Mouse (Mus musculus) myocyte (in vitro differentiated cells): ENCODE measurements around the gene Rnaseh2c. TPM values are rescaled to one million over a fixed set of nuclear protein-coding genes. Genes with fewer than 3 reads are reported as not detected.

ENCODE experiments used
- H3K27me3 ChIP-seq: one replicate; pipeline ENCODE4 v1.6.1; 2011; ENCODE audit not compliant: control insufficient read depth, insufficient read depth, insufficient read length
- H3K36me3 ChIP-seq: one replicate; pipeline ENCODE4 v1.6.1; 2011; ENCODE audit not compliant: control insufficient read depth, insufficient read depth
- H3K4me2 ChIP-seq: one replicate; pipeline ENCODE4 v1.6.1; 2011; ENCODE audit warnings: low read depth, control low read depth
- H3K4me3 ChIP-seq: one replicate; pipeline ENCODE4 v1.5.1; 2011; ENCODE audit warnings: mild to moderate bottlenecking, control low read depth, moderate library complexity
- H3K79me2 ChIP-seq: one replicate; pipeline ENCODE4 v1.6.1; 2011; ENCODE audit not compliant: control insufficient read depth, insufficient read depth
- H3ac ChIP-seq: one replicate; pipeline ENCODE4 v1.6.1; 2011; ENCODE audit not compliant: control insufficient read depth, insufficient read length
- CEBPB ChIP-seq: IDR thresholded peaks from 2 replicates; pipeline ENCODE4 v1.6.1; 2011; ENCODE audit warnings: mild to moderate bottlenecking, moderate library complexity; ENCODE audit not compliant: poor library complexity, insufficient read depth, severe bottlenecking
- E2F4 ChIP-seq: IDR thresholded peaks from one replicate; pipeline ENCODE4 v1.6.1; 2011; ENCODE audit warnings: mild to moderate bottlenecking, control low read depth, moderate library complexity; ENCODE audit not compliant: insufficient read depth
- MAX ChIP-seq: IDR thresholded peaks from one replicate; pipeline ENCODE4 v1.6.1; 2011; ENCODE audit warnings: low read depth, mild to moderate bottlenecking, control low read depth
- MYOD1 ChIP-seq, 3 experiments: IDR thresholded peaks; one replicate each; pipeline ENCODE4 v1.6.1; 2011; ENCODE audit warnings: control low read depth in 2 of 3, low read depth in 2 of 3, mild to moderate bottlenecking in 2 of 3, moderate library complexity in 1 of 3; ENCODE audit not compliant: insufficient read length in 2 of 3, control insufficient read depth in 1 of 3
- MYOG ChIP-seq, 3 experiments: IDR thresholded peaks; one replicate each; pipeline ENCODE4 v1.6.1; 2011; ENCODE audit warnings: control low read depth in 2 of 3, low read depth in 2 of 3, mild to moderate bottlenecking in 2 of 3; ENCODE audit not compliant: insufficient read length in 2 of 3, control insufficient read depth in 1 of 3, insufficient read depth in 1 of 3
- POLR2A ChIP-seq: IDR thresholded peaks from one replicate; pipeline ENCODE4 v1.6.1; 2011; ENCODE audit warnings: low read depth, mild to moderate bottlenecking, control low read depth, moderate library complexity; ENCODE audit not compliant: insufficient read length
- POLR2AphosphoS2 ChIP-seq: IDR thresholded peaks from one replicate; pipeline ENCODE4 v1.6.1; 2011; ENCODE audit warnings: low read depth, control low read depth; ENCODE audit not compliant: insufficient read length
- REST ChIP-seq: IDR thresholded peaks from one replicate; pipeline ENCODE4 v1.6.1; 2011; ENCODE audit warnings: mild to moderate bottlenecking, control low read depth, moderate library complexity; ENCODE audit not compliant: insufficient read depth, insufficient read length
- SRF ChIP-seq: IDR thresholded peaks from one replicate; pipeline ENCODE4 v1.6.1; 2011; ENCODE audit warnings: low read depth; ENCODE audit not compliant: control insufficient read depth, insufficient read length
- TCF12 ChIP-seq: IDR thresholded peaks from one replicate; pipeline ENCODE4 v1.6.1; 2011; ENCODE audit warnings: mild to moderate bottlenecking, control low read depth; ENCODE audit not compliant: poor library complexity, insufficient read depth, severe bottlenecking
- TCF3 ChIP-seq: IDR thresholded peaks from one replicate; pipeline ENCODE4 v1.6.1; 2011; ENCODE audit warnings: low read depth, control low read depth; ENCODE audit not compliant: insufficient read length
- USF1 ChIP-seq: IDR thresholded peaks from one replicate; pipeline ENCODE4 v1.6.1; 2011; ENCODE audit warnings: low read depth, mild to moderate bottlenecking, control low read depth, moderate library complexity
- polyA plus RNA-seq: library from polyadenylated mRNA; unstranded; fragments of >200 nt; fragmentation: generic; extraction: Trizol; gene quantifications from one replicate; pipeline ENCODE4 v1.2.1, GENCODE M21; 2012; ENCODE audit warnings: missing spikeins

Gene Rnaseh2c
- polyA plus RNA-seq, 1 experiment = 31.9 TPM

GRCm38 (mm10) chr19:5651502-5652274 lies 50.0 kb downstream of the Rnaseh2c start:
- peaks cover 6% of the 10 kb centered on the region for H3K36me3 ChIP-seq
- no peak overlapping the region for H3ac ChIP-seq
- no peak overlapping the region for H3K4me3 ChIP-seq
- H3K79me2 ChIP-seq = no peaks in the 10 kb centered on the region
- H3K27me3 ChIP-seq = no peaks in the 10 kb centered on the region
- TF ChIP-seq MYOG (IDR thresholded peaks at IDR 0.05; ENCODE audit: control insufficient read depth in 1 of 3, insufficient read depth in 1 of 3, insufficient read length in 2 of 3, low read depth in 2 of 3) (no peak), E2F4 (no peak), CEBPB (no peak), MYOD1 (IDR thresholded peaks at IDR 0.05; ENCODE audit: control insufficient read depth in 1 of 3, insufficient read length in 2 of 3, low read depth in 2 of 3) (no peak)
- no peak overlapping the region for H3K4me2 ChIP-seq

GRCm38 (mm10) chr19:5652570-5652969 lies 50.9 kb downstream of the Rnaseh2c start:
- no peak overlapping the region for H3ac ChIP-seq
- peaks cover under 1% of the 10 kb centered on the region for H3K36me3 ChIP-seq
- TF ChIP-seq USF1 (no peak), MYOD1 (IDR thresholded peaks at IDR 0.05; ENCODE audit: control insufficient read depth in 1 of 3, insufficient read length in 2 of 3, low read depth in 2 of 3) (no peak), TCF12 (no peak), CEBPB (no peak), POLR2AphosphoS2 (no peak), MYOG (IDR thresholded peaks at IDR 0.05; ENCODE audit: control insufficient read depth in 1 of 3, insufficient read depth in 1 of 3, insufficient read length in 2 of 3, low read depth in 2 of 3) (no peak), POLR2A (no peak), MAX (no peak), E2F4 (no peak), TCF3 (no peak), REST (no peak), SRF (no peak)
- H3K27me3 ChIP-seq = no peaks in the 10 kb centered on the region
- H3K79me2 ChIP-seq = no peaks in the 10 kb centered on the region
- H3K4me3 ChIP-seq = no peak overlapping the region
- no peak overlapping the region for H3K4me2 ChIP-seq

- Histone ChIP-seq H3K4me2 (no peak overlapping the region), H3K36me3 (no peaks in the 10 kb centered on the region), H3K4me3 (no peak overlapping the region), H3ac (no peak overlapping the region), H3K79me2 (no peaks in the 10 kb centered on the region), H3K27me3 (no peaks in the 10 kb centered on the region)
- TF ChIP-seq POLR2AphosphoS2 = no peak
- no peak for TF ChIP-seq SRF
- TF ChIP-seq CEBPB = no peak
- no peak for TF ChIP-seq POLR2A
- TF ChIP-seq USF1 = no peak
- no peak for TF ChIP-seq MYOD1 (IDR thresholded peaks at IDR 0.05; ENCODE audit: control insufficient read depth in 1 of 3, insufficient read length in 2 of 3, low read depth in 2 of 3)
- no peak for TF ChIP-seq MYOG (IDR thresholded peaks at IDR 0.05; ENCODE audit: control insufficient read depth in 1 of 3, insufficient read depth in 1 of 3, insufficient read length in 2 of 3, low read depth in 2 of 3)
- no peak for TF ChIP-seq E2F4
- no peak for TF ChIP-seq TCF12
- TF ChIP-seq MAX = no peak
- no peak for TF ChIP-seq TCF3
- TF ChIP-seq REST = no peak
These were observed 52.5 kb downstream of the Rnaseh2c start for GRCm38 (mm10) chr19:5653969-5654719.

- Histone ChIP-seq H3K4me2 (no peak overlapping the region), H3K27me3 (no peaks in the 10 kb centered on the region), H3K4me3 (no peak overlapping the region), H3K79me2 (no peaks in the 10 kb centered on the region), H3K36me3 (no peaks in the 10 kb centered on the region), H3ac (no peak overlapping the region)
- no peak for TF ChIP-seq CEBPB
- TF ChIP-seq MYOG (IDR thresholded peaks at IDR 0.05; ENCODE audit: control insufficient read depth in 1 of 3, insufficient read depth in 1 of 3, insufficient read length in 2 of 3, low read depth in 2 of 3) = no peak
- no peak for TF ChIP-seq POLR2A
- TF ChIP-seq E2F4 = no peak
- no peak for TF ChIP-seq REST
- no peak for TF ChIP-seq POLR2AphosphoS2
- TF ChIP-seq TCF3 = no peak
- no peak for TF ChIP-seq USF1
- no peak for TF ChIP-seq MYOD1 (IDR thresholded peaks at IDR 0.05; ENCODE audit: control insufficient read depth in 1 of 3, insufficient read length in 2 of 3, low read depth in 2 of 3)
- no peak for TF ChIP-seq MAX
- no peak for TF ChIP-seq TCF12
- TF ChIP-seq SRF = no peak
These were observed 53.1 kb downstream of the Rnaseh2c start for GRCm38 (mm10) chr19:5654720-5655298.

Other genes starting within 250 kb of the Rnaseh2c start
- gene Eif1ad, start 235.1 kb upstream of the Rnaseh2c start, polyA plus RNA-seq = 52.9 TPM
- 337 TPM for gene Banf1, start 234.7 kb upstream of the Rnaseh2c start, polyA plus RNA-seq
- 55.6 TPM for gene Sart1, start 213.2 kb upstream of the Rnaseh2c start, polyA plus RNA-seq
- gene Tsga10ip, start 199.3 kb upstream of the Rnaseh2c start, polyA plus RNA-seq = 0.37 TPM
- gene Drap1, start 176.9 kb upstream of the Rnaseh2c start, polyA plus RNA-seq = 481 TPM
- gene AI837181, start 176.7 kb upstream of the Rnaseh2c start, polyA plus RNA-seq = 69.9 TPM
- 15.4 TPM for gene Fosl1, start 154.3 kb upstream of the Rnaseh2c start, polyA plus RNA-seq
- gene Ccdc85b, start 144.0 kb upstream of the Rnaseh2c start, polyA plus RNA-seq = 10.7 TPM
- 122 TPM for gene Fibp, start 141.3 kb upstream of the Rnaseh2c start, polyA plus RNA-seq
- 7.2 TPM for gene Ctsw, start 133.4 kb upstream of the Rnaseh2c start, polyA plus RNA-seq
- gene Efemp2, start 127.9 kb upstream of the Rnaseh2c start, polyA plus RNA-seq = 81.3 TPM
- gene Mus81, start 113.5 kb upstream of the Rnaseh2c start, polyA plus RNA-seq = 66.4 TPM
- 948 TPM for gene Cfl1, start 111.4 kb upstream of the Rnaseh2c start, polyA plus RNA-seq
- 0.17 TPM for gene 1700020D05Rik, start 98.1 kb upstream of the Rnaseh2c start, polyA plus RNA-seq
- 7.8 TPM for gene Snx32, start 91.3 kb upstream of the Rnaseh2c start, polyA plus RNA-seq
- not detected for gene Ovol1, start 41.2 kb upstream of the Rnaseh2c start, polyA plus RNA-seq
- 3.2 TPM for gene Ap5b1, start 33.8 kb upstream of the Rnaseh2c start, polyA plus RNA-seq
- 37.1 TPM for gene Kat5, start 8.4 kb downstream of the Rnaseh2c start, polyA plus RNA-seq
- 58.0 TPM for gene Rela, start 35.6 kb downstream of the Rnaseh2c start, polyA plus RNA-seq
- 14.4 TPM for gene Sipa1, start 61.8 kb downstream of the Rnaseh2c start, polyA plus RNA-seq
- gene Map3k11, start 86.9 kb downstream of the Rnaseh2c start, polyA plus RNA-seq = 19.0 TPM
- gene Pcnx3, start 87.0 kb downstream of the Rnaseh2c start, polyA plus RNA-seq = 34.9 TPM
- gene Kcnk7, start 102.5 kb downstream of the Rnaseh2c start, polyA plus RNA-seq = 0.12 TPM
- gene Ehbp1l1, start 124.4 kb downstream of the Rnaseh2c start, polyA plus RNA-seq = 97.4 TPM
- gene Fam89b, start 127.8 kb downstream of the Rnaseh2c start, polyA plus RNA-seq = 77.4 TPM
- gene Ltbp3, start 139.0 kb downstream of the Rnaseh2c start, polyA plus RNA-seq = 100 TPM
- gene Scyl1, start 169.5 kb downstream of the Rnaseh2c start, polyA plus RNA-seq = 73.5 TPM